Mouse (Mus musculus): ENCODE measurements at regions not wholly inside any gene's neighbourhood (a gene's known extent, or its start where the extent isn't known, plus 50 kb on each side); places are given as distances from the start of the nearest gene placed in this dataset.
A peak's percentile ranks its signal among the peaks of the same experiment; 100 is the strongest.
"Not testable (repeated sequence)": the region's sequence is repeated elsewhere in the genome, so short reads cannot be mapped to it uniquely, and the experiment has no call there.

GRCm38 (mm10) chr17:60966401-60966800, 1914.7 kb downstream of the Efna5 start:
- DNase-seq, result no peak

DNA sequence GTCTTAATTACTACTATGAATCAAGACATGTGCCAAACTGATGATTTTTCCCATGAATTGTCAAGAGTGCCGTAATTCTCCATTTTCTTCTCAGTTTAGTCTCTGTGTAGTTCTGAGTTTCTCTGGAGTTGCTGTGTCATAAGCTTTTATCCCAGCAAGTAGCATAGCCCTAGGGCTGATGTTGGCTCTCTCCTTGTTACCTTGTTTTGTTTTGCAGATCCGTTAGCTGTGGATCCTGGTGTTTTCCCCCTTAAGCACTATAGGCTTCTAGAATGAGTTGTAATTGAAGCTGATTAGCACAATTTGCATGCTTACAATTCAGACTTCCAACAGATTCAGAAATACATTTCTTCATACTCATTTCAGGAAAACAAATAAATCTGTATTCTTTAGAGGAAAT, 1915.5 kb downstream of the Efna5 start:
- DNase-seq, result no peak

DNA sequence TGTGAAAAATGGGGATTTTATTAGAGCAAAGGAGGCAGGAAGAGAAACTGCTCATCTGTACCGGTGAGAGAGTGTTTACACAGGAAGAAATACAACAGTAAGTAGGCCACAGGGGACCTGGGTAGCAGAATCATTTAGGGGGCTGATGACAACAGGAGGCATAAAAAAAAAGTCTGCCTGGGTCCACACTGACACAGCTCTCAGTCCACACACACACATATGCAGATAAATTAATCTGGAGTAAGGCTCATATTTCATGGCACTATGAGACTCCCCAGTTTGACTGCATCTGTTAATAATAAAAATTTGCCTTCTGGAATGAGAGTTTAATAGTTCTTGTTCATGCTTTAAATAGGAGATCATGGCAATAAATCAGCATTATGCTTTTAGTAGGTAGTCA, 1929.7 kb downstream of the Efna5 start:
- no peak for DNase-seq

DNA sequence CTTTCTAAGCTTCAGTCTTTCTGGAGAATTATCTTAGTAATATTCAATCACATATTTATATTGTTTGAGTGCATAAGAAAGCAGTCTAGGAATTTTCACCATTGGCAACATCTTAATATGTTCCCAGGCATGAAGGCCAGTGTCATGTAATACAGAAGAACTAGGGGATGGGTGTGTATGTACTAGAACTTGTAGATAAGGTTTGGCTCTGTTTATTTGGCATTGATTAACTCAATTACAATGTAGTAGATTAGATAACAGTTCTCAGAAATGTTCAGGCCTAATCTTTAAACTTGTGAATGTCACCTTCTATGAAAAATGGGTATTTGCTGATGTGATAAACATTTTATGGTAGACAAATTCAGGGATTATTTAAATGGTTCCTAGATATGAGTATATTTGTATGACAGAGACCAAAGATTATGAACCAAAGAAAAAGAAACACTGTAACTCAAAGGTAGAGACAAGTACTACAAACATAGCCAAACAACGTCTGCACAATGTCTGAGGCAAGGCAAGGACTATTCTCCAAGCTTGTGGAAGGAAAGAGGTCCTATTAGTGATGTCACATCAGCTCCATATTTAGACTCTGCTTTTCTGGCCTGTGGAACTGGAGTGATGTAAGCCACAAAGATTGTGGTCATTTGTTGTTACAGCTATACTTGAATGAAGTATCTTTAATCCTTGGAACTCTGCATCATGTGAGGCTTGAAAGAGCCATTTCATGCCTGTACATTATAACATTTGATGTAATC, 1924.8 kb upstream of the Nudt12 start:
- DNase-seq, result no peak

GRCm38 (mm10) chr17:60934223-60934622, 1921.1 kb upstream of the Nudt12 start:
- no peak for DNase-seq

DNA sequence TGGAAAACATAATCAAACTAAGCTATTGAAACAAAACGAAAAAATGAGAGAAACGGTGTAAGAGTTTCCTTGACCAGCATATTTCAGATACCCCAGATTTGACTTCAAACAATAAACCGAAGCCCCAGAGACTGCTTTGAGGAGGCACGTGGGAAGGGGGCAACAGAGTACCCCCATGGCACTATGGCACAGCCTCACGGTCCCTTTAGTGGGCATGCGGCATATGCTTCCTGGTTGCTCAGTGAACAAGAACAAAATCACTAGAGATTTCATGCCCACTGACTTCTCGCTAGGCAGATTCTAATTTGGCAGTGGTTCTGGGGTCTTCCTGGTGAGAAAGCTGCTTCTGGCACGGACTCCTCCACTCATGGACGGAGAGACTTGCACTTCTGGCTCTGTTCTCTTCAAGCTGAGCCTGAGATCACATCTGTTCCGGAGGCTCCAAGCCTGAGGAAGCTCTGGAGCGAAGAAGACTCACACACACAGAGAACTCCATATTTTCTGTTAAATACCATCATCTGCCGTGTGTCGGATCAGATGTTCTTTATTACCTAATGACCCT, 1912.7 kb upstream of the Nudt12 start:
- DNase-seq, result peak; percentile 16

- not testable (repeated sequence) for DNase-seq
These were observed 1869.5 kb upstream of the Nudt12 start for GRCm38 (mm10) chr17:60882721-60883120.

DNA sequence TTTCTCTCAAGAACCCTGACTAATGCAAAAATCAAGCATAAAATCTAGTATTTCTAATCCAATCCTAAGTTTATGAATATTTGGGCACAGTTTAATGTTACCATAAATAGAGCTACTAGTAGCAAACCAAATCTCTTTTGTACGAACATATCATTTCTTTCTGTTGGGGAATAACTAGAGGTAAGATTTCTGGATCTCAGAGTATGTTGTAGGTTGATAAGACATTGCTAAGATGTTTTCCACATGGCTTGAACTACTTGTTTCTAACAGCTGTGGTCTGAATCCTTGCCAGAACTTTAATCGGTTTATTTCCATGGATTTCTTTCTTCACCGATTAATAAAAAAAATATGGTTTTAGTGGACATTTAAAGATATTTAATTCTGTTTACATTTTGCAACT, 1844.3 kb upstream of the Nudt12 start:
- DNase-seq, result no peak

GRCm38 (mm10) chr17:60854659-60855058, 1841.5 kb upstream of the Nudt12 start:
- DNase-seq, result no peak

- not testable (repeated sequence) for DNase-seq
These were observed 1825.6 kb upstream of the Nudt12 start for GRCm38 (mm10) chr17:60838794-60839193.

- DNase-seq, result no peak
These were observed 1819.4 kb upstream of the Nudt12 start for GRCm38 (mm10) chr17:60832531-60832930.

DNA sequence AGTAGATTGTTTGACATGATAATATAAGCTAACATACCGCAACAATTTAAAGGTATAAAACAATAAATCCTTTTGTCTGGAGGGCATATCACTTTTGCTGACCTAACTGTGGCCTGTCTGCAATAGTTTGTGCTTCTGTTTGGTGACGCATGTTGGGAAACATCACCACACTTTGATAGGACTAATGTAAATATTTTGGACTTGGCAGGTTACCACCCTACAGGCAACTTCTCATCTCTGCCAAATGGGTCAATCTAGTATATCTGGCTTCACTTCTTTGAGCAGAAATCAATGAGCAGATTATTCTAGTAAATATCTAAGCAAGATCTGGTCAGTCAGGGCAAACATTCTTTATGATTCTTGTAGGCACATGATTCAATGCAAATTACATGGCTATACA, 1817.3 kb upstream of the Nudt12 start:
- DNase-seq, result no peak

DNA sequence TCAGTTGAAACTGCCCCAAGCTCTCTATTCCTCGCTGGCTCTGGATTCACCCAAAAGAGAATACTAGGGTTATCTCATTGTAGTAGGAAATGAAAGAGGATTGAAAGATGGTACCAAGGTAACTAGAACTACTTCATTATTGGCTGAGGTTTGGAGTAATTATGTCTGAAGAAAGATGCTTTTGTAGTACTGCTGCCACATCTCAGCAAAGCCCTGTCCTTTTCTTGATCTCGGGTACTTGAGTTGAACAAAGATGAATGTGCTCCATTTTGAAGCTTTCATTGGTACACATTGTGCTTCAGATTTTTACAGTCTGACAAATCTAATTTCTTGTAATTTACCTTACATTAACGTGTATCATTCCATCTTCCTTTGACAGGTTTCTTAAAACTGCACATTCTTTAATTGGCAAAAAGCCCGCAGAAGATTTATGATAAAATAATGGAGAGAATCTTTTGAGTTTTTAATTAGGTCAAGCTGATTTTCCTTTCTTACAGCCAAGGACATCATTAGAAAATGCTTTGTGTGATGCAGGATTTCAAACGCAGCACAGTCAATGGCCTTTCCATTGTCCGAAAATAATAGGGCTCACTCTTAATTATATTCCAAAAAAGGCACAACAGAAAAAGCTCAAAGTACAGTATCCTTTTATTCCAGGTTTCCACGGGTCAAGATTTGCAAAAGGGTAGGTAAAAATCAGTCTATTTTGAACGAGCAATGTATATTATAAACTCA, 1791.7 kb upstream of the Nudt12 start:
- no peak for DNase-seq

DNA sequence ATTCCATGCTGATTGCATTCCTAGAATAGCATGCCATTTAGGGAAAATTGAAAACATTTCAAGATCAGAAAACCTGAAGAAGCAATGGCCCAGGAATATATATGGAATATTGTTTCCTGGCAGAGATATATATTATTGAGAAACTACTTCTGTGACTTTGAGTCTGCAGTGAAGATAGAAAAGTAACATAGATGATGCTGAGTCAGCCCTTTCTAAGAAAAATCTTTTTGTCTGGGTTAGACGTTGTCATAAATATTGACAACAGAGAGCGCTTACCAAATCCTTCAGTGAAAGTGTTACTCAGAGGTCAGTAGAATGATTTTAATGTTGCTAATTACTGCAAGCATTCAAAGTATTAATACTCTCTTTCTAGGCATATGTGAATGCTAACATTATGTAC, 1749.1 kb upstream of the Nudt12 start:
- DNase-seq, result no peak

DNA sequence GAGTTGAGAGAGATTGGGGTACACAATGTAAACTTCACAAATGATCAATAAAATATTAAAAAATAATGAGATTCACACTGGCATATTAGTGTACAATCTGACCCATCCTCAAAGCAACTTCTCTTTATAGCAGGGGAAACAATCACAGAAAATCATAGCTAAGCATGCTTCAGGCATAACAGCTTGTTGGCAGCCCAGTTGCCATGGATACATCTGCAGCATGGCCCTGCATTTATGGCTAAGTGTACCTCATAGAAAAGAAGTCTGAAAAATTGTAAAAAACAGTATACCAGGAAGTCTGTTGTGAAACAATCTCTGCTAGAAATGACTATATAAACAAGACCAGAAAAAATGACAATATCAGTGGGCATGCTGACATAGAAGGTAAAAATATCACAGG, 1747.9 kb upstream of the Nudt12 start:
- DNase-seq, result peak; percentile 7

DNA sequence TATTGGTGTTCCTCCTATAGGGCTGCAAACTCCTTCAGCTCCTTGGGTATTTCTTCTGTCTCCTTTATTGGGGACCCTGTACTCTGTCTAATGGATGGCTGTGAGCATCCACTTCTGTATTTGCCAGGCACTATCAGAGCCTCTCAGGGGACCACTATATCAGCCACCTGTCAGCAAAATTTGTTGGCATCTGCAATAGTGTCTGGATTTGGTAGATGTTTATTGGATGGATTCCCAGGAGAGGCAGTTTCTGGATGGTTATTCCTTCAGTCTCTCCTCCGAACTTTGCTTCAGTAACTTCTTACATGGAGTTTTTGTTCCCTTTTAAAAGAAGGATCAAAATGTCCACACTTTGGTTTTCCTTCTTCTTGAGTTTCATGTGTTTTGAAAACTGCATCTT, 1729.7 kb upstream of the Nudt12 start:
- DNase-seq, result no peak

- no peak for DNase-seq
These were observed 1725.0 kb upstream of the Nudt12 start for GRCm38 (mm10) chr17:60738211-60738610.

GRCm38 (mm10) chr17:60720138-60720537, 1707.0 kb upstream of the Nudt12 start:
- no peak for DNase-seq

- DNase-seq, result no peak
These were observed 1704.9 kb upstream of the Nudt12 start for GRCm38 (mm10) chr17:60717931-60718621.

GRCm38 (mm10) chr17:60717494-60717893, 1704.3 kb upstream of the Nudt12 start:
- no peak for DNase-seq
